Mouse (Mus musculus) urinary bladder, postnatal 10 days (tissue): ENCODE results near the gene Muc1.
"Not testable (repeated sequence)": the region's sequence is repeated elsewhere in the genome, so short reads cannot be mapped to it uniquely, and the experiment has no call there.

ENCODE experiments used
- DNase-seq: peaks from one replicate; pipeline ENCODE4 v3.0.0; 2022; ENCODE audit warnings: low spot score

Muc1 gene

DNA sequence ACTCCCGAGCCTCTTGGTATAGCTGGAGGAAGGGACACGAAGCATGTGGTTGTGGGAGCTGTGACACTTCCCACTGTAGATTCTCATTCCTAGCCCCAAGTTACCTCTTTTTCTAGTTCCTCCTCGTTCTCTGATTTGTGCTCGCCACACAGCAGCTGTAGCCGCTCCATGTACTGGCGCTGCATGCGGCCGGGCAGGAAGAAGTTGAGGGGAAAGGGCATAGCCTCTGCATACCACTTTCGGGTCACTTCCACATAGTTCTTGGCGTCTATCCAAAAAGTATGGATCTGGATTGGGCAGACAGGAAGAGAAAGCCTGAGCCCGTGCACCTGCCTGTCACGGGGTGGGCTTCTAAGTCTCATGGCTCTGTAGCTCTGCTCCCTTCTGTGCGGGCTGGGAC, 18.7 kb upstream of the Muc1 start:
- no peak for DNase-seq

DNA sequence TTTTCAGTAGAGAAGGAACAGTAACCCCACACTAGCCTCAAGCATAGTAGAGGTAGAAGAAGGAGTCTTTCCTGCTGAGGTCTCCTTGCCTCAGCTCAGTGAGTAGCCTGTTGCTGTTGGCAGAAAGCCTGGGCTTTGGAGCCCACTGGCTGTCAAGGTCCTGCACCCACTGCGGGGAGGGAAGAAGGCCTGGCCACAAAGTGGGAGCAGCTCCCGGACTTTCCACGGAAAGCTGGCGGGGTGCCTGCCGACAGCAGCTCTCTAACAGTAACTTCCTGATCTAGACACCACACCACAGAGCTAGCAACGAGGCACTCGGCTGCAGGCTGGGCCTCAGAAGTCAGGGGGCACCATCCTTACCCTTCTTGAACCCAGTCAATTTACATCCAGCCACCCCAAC, 18.1 kb upstream of the Muc1 start:
- no peak for DNase-seq

DNA sequence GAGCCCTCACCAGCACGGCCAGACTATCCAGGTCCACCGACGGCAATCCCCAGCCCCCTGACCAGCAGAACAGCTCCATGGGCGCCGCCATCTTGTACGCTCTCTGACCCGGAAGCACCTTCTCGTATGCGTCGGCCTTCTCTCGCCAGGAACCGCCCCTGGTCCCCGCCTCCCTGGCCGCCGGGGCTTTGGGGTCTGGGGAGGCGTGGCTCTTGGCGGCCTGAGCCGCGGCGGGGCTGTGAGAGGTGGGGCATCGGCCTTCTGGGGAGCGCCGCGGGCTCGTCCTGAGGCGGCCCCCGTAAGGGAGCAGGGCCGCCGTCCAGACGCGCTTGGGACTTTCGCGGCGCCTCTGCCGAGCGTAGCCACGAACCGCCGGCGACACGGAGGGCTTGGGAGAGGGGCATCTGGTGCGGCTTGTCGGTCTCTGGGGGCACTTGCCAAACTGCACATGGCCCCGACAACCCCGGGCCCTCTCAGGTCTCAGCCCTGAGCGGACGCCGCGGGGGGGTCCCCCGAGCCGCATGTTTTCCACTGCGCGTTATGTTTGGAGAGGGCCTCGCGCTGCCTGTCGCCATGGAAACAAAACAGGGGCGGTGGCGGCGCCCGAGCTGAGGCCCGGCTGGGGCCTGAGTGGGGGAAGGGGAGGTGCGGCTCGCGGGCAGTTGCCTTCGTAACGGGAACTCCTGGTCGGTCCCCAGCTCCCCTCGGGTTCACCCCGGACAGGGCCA, 14.9 kb upstream of the Muc1 start:
- DNase-seq = peak; percentile 65

DNA sequence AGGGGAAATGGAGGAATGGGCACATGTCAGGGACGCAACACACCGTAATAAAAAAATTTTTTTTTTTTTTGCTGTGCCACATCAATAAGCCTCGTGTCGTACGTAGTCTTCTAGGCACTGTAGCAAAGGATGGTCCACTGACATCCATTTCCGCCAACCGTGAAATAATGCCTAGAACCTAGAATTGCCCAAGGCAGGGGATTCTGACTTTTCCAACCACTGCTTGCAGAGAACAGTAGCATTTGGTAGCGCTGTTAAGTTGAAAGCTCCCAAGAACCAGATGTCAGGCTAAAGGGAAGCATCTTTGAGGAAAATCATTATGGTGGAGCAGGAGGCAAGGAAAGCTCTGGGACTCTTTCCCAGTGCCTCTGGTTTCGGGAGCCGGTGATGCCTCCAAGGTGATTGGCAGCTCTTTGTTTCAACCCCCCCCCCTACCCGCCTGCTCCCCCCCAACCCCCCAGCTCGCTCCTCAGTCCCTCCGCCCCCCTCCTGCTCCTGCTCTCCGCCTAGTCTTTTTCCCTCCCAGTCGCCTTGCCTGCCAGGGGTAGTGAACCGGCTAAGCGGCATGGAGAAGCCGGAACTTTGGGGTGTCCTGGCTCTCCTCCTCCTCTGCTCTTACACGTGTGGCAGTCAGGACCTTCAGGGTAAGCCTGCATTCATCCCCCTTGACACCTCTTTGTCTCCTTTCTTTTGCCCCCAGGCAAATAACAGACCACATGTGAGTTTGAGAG, 14.0 kb upstream of the Muc1 start, which contains the start of gene Thbs3:
Gene Thbs3 (plus strand): TSS at position 500 of the 731 bp plus-strand sequence.
- DNase-seq = no peak

DNA sequence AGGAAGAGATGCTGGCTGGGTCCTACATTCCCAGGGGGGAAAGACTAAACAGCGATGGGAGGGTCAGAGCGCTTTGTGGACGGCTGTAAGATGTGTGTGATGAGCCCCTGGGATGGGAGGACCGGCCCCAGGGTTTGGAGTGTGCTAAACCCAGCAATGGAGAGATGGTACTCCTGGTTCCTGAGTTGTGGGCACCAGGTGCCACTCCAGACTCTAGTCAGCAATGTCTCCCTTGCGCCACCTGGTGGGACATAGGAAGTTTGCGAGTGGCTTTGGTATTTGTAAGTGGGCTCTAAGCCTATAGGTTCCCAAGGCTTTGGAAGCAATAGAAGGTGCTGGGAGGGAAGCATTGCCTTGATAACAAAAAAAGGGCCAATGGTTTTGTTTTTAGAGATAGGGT, 13.0 kb upstream of the Muc1 start:
- DNase-seq = no peak

DNA sequence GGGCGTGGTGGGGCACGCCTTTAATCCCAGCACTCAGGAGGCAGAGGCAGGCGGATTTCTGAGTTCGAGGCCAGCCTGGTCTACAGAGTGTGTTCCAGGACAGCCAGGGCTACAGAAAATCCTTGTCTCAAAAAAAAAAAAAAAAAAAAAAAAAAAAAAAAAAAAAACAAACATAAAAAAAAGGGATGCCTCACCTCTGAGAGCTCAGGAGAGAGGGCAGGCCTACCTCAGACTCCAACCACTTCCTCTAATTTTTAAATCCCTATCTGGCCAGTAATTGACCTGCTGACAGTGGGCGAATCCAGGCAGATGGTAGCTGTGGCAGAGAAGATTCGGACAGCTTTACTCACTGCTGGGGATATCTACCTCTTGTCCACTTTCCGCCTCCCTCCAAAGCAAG, 12.4 kb upstream of the Muc1 start:
- DNase-seq = not testable (repeated sequence)

DNA sequence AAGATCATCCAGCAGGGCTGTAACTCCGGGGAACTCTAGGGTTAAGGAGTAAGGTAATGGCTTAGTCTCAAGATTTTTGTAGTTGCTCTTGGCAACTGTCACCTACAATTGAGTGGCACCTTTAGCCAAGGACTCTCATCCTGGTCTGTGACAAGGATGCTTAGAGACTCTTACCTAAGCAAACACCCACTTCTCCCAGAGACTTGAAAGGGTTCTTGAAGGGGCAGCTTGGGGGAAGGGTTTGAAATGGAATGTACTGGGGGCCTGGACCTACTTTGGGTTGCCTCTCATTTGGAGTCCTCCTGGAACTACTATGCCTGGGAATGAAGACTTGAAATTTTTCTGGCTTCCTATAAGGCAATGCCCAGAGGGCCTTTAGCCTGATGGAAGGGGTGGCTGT, 10.6 kb upstream of the Muc1 start:
- no peak for DNase-seq

DNA sequence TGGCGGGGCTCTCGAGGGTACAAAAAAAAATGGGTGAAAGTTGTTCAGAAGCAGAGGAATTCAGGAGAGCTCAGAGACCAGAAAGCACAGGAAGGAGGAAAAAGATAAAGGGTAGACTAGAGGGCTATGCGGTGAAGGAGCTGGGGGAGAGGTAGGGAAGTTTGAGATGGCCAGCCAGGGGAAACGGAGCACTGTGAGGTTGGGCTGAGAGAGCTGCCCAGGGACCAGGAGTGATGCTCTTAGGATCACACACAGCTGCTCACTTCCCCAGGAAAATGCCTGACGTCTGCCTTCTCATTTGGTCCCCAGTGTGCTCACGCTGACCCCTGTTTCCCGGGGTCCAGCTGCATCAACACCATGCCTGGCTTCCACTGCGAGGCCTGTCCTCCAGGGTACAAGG, 9.3 kb upstream of the Muc1 start:
- no peak for DNase-seq

DNA sequence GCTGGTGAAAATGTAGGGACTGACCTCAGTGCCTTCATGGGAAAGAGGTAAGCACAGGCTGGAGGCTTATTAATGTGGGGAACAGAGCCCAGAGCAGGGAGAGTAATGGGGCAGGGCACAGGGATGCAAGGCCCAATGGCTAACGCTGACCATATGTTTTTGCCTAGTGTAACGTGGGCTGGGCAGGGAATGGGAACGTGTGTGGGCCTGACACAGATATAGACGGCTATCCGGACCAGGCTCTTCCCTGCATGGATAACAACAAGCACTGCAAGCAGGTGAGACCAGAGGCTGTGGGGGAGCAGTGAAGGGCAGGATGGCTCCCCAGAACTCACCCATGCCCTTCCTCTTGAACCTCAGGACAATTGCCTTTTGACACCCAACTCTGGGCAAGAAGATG, 7.7 kb upstream of the Muc1 start:
- DNase-seq = no peak

DNA sequence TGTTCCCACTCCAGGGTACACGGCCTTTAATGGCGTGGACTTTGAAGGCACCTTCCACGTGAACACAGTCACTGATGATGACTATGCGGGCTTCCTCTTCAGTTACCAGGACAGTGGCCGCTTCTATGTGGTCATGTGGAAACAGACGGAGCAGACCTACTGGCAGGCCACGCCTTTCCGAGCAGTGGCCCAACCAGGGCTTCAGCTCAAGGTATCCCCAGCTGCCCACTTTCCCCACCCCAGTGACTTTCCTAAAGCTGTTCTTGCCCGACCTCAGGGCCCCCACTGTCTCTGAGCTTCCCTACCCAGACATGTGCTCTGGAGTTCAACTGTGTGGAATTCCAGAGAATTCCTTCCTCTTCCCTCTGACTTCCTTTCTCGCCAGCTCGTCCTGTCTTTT, 4.1 kb upstream of the Muc1 start:
- no peak for DNase-seq

DNA sequence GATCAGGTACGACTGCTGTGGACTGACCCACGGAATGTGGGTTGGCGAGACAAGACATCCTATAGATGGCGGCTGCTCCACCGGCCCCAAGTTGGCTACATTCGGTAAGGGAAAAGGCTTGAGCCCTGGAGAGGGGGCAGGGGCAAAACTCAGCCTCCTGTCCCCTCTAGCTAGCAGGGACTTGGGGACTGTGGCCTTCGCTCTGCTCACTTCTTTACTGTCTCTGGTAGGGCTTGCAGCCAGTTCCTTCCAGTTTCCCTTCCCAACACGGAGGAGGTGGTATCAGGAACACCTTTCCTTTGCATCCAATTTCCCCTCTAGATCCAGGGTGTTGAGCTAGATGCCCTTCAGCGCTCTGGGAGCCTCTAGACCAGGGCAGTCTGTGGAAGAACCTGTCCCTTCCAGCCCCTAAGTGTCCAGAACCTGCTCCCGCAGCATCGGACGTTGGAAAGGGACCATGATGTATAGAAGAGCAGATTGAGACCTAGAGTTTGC, 3.5 kb upstream of the Muc1 start:
- no peak for DNase-seq

DNA sequence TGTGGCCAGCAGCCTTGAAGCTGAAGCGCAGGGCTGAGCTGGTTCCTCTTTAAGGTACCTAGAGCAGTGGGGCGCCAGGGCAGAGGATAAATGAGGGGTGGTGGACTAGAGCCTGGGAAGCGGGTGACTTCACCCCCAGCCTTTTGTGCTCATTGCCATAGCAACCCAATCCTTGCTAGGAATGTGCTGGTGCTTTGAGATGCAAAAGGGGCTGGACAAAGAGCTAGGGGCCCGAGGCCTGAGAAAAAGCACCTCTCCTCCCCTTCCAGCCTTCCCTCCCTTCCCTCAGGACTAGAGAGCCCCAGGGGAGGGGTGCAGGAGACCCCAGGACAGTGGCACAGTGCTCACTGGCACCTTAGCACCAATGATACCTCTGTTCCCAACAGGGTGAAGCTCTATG, 2.9 kb upstream of the Muc1 start:
- DNase-seq = no peak

DNA sequence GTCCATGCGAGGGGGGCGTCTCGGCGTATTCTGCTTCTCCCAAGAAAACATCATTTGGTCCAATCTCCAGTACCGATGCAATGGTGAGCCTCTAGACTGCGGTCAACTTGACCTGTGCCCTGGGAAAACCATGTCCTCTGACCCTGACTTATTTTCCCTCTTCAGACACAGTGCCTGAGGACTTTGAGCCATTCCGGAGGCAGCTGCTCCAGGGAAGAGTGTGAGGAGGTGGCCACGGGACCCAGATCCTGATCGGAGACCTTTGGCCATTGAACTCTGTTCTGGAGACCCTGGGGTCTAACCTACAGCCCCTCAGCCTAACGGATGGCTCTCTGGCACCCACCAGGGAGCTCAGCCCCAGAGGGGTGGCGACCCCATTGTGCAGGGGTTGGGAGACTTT, 2.5 kb upstream of the Muc1 start:
- DNase-seq = no peak

DNA sequence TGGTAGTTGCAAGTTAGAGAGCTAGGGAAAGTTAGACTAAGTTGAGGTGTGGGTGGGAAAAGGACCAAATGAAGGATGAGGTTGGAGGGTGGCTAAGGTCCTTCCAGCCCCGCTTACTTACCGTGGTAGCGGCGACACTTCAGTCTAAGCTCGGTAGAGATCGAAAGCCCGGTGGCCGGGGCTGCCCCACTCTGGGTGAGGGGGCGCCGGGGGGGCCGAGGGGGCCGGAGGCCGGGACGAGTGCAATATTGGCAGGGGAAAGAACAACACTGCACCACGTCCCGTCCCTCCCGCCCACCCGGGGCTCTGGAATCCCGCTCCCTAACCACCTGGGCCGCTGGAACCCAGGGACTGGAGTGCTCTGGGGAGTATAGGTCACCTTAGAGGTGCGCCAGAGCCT, 2.0 kb upstream of the Muc1 start, which contains the start of gene Mtx1:
Gene Mtx1 (minus strand): TSS at position 189 of the 400 bp plus-strand sequence.
- DNase-seq = no peak

DNA sequence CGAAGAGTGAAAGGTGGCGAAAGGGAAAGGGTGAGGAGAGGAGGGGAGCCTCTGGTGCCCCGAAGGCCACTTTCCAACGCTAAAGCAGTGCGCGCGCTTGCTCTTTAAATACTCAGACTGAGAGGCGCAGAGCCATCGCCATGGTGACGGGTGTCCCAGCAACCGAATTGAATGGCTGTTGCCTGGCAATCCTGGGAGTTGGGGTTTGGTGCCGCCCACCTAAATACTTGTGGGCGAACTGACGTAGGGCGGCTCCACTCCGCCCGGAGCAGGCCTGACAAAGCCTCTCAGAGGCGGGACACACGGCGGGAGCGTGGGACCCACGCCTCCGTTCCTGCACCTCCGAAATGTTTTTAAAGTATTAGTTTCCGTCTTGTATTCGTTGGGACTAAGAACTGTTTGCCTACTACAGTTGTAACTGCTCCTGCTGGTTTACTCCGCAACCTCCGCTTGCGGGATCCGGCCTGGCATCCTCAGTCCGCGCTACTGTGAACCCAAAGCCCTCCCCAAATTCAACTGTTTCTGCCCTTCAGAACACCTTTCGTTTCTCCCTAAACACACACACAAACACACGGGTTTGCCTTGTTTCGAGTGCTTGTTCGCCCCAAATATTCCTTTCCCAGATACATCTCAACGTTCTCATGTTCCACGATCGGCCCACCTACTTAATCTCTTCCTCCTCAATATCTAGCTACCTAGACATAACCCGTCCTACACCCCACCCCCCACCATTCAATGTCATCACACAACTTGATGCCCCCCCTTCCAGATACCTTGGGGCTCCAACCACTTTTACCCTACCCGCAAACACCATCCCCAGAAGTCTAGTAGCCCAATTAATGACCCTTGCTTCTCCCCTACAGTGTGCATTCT, 1.3 kb upstream of the Muc1 start:
- peak; percentile 48 for DNase-seq

DNA sequence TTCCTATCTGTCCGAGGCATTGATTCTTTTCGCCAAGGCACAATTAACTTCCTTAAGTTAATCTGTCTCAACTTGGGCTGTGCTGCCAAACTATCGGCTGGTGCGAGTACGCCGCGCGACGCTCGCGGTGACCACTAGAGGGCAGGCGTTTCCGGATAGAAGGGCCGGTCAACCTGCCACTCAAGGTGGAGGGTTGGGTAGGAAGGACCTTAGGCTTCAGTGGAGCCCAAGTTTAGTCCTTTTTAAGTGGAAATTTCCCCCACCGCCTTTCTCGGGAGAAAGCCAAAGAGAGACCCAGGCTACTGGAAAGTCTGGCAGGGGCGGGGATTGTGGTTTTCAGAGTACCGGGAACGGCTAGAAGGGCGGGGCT, 692 bp upstream of the Muc1 start:
- DNase-seq = peak; percentile 63

DNA sequence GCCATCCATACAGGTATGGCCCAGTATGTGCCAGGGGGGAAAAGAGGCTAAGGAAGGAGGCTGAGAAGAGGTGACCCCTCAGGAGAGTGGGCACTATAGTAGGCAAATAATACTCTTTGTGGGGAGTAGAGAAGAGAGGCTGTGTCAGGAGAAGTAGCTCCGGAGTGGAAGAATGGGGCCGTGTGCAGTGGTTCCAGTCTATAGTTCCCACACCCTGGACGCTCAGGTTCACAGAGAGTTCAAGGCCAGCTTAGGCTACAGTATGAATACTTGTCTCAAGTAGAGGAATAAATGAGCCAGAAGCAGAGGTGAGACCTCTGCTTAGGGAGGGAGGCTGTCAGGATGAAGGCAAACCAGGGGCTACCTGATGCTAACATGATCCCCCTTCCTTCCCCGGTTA, 419 bp downstream of the Muc1 start:
- no peak for DNase-seq

DNA sequence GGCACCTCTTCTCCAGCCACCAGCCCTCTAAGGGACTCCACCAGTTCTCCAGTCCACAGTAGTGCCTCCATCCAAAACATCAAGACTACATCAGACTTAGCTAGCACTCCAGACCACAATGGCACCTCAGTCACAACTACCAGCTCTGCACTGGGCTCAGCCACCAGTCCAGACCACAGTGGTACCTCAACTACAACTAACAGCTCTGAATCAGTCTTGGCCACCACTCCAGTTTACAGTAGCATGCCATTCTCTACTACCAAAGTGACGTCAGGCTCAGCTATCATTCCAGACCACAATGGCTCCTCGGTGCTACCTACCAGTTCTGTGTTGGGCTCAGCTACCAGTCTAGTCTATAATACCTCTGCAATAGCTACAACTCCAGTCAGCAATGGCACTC, 1.7 kb downstream of the Muc1 start:
- DNase-seq = no peak

DNA sequence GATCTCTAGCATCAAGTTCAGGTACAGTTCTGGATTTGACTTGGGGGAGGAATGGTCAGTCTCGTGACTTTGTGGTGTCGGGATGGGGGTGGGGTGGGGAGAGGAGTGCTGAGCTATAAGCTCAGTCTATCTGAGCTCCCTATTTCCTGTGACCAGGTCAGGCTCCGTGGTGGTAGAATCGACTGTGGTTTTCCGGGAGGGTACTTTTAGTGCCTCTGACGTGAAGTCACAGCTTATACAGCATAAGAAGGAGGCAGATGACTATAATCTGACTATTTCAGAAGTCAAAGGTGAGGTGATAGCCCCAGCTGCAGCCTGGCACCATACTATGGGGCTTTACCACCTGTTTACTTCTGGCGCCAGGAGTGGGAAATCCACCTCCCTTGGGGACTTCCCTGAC, 2.5 kb downstream of the Muc1 start:
- no peak for DNase-seq

DNA sequence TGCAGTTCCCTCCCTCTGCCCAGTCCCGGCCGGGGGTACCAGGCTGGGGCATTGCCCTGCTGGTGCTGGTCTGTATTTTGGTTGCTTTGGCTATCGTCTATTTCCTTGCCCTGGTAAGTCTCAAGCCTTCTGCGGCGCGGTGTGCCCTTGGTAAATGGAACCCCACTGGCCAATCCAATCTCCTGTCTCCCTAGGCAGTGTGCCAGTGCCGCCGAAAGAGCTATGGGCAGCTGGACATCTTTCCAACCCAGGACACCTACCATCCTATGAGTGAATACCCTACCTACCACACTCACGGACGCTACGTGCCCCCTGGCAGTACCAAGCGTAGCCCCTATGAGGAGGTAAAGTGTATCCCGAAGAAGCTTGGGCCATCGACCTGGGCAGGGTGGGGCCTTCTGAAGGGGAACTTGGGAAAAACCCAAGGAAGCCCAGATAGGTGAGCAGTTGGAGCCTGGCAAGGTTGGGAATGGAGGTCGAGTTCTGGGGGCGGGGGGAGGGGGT, 3.0 kb downstream of the Muc1 start:
- no peak for DNase-seq

DNA sequence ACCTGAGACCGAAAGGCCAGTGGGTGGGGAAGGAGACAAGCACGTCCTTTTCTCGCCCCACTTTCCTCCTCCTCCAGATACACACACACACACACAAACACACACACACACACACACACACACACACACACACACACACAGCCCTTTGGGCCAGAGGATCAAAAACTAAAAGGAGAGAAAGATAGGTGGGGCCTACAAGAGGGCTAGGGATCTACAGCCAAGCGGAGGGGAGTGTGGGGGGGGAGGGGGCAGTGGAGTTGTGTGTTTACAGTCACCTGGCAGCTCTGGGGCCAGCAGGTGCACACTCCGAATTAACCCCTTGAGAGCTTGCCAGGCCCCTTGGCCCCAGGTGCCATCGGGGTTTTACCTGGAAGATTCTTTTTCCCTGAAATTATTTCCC, 3.8 kb downstream of the Muc1 start:
- DNase-seq = no peak

DNA sequence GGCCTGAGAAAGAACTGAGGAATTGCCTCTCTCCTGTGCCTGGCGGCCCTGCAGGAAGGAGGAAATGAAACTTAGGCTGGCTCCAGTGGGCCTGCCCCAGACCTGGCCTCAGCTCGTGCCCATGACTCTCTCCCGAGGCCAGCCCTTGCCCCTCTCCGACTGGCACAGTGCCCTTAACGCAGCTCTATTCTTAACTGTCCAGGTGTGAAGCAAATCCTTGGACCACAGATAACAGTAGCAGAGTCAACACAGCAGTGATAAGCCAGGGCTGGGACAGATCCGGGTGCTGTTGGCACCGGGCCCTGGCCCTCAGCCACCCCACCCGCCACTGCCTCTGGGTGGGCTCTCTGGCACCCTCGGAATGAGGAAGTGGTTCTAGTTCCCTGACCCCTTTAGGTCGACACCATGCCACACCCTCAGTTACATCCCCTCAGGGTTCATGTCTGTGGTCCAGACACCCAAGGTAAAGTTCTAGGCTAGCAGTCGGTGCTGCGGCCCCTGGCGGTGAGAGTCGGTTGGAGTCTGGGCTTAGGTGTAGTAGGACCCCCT, 4.8 kb downstream of the Muc1 start:
- DNase-seq = no peak
